Mouse (Mus musculus): ENCODE measurements around the gene Tmem184b. TPM values are rescaled to one million over a fixed set of nuclear protein-coding genes. Genes with fewer than 3 reads are reported as not detected.

Tmem184b gene
- polyA plus RNA-seq, 1 experiment from 2014 or later: 33.5 TPM

- Histone ChIP-seq H3K4me3 (ENCODE audit: low read depth, low read length) (no peak overlapping the region), H3K9ac (ENCODE audit: low read depth, low read length) (no peak overlapping the region), H3K27me3 (ENCODE audit: control insufficient read depth, insufficient read depth, low read length) (peaks cover 11% of the 10 kb centered on the region), H3K4me2 (replicated peaks; ENCODE audit: low read depth, low read length) (no peak overlapping the region), H3K36me3 (ENCODE audit: control insufficient read depth, insufficient read depth, low read length) (0 out of 2 replicates have a peak, but pooled peaks cover 4% of the 10 kb centered on the region), H3K27ac (ENCODE audit: low read depth, low read length) (no peak overlapping the region), H3K4me1 (replicated peaks; ENCODE audit: control insufficient read depth, insufficient read depth, low read length) (peaks cover 4% of the 10 kb centered on the region; the same call in 1 of the 2 replicates), H3K9me3 (ENCODE audit: control insufficient read depth, low read length) (no peaks in the 10 kb centered on the region)
- WGBS: 66% methylated on average over 7 of the region's 7 CpGs
- DNase-seq (ENCODE audit: low spot score) (no peak), ATAC-seq (ENCODE audit: low FRiP score) (no peak)
These were observed 43.0 kb downstream of the Tmem184b start for GRCm38 (mm10) chr15:79360371-79360770.

- Histone ChIP-seq H3K4me3 (ENCODE audit: low read depth, low read length) (no peak overlapping the region), H3K4me2 (replicated peaks; ENCODE audit: low read depth, low read length) (no peak overlapping the region), H3K9ac (ENCODE audit: low read depth, low read length) (no peak overlapping the region), H3K27ac (ENCODE audit: low read depth, low read length) (no peak overlapping the region), H3K36me3 (ENCODE audit: control insufficient read depth, insufficient read depth, low read length) (no peaks in the 10 kb centered on the region), H3K27me3 (ENCODE audit: control insufficient read depth, insufficient read depth, low read length) (peaks cover 11% of the 10 kb centered on the region), H3K4me1 (replicated peaks; ENCODE audit: control insufficient read depth, insufficient read depth, low read length) (peaks cover 4% of the 10 kb centered on the region; the same call in 1 of the 2 replicates), H3K9me3 (ENCODE audit: control insufficient read depth, low read length) (no peaks in the 10 kb centered on the region)
- DNase-seq (ENCODE audit: low spot score): no peak
- 46% methylated on average over 6 of the region's 6 CpGs for WGBS
- no peak for ATAC-seq (ENCODE audit: low FRiP score)
These were observed 43.4 kb downstream of the Tmem184b start for GRCm38 (mm10) chr15:79359954-79360353.

- WGBS: 37% methylated on average over 12 of the region's 12 CpGs
These were observed 45.2 kb downstream of the Tmem184b start for GRCm38 (mm10) chr15:79357974-79358690.

GRCm38 (mm10) chr15:79357036-79357911, 46.1 kb downstream of the Tmem184b start:
- H3K9me3 ChIP-seq (ENCODE audit: control insufficient read depth, low read length): no peaks in the 10 kb centered on the region
- under 1% methylated on average over 72 of the region's 77 CpGs for WGBS
- DNase-seq (ENCODE audit: low spot score): peak; percentile 83
- peaks cover 11% of the 10 kb centered on the region for H3K27me3 ChIP-seq (ENCODE audit: control insufficient read depth, insufficient read depth, low read length)
- peak; percentile 82 for ATAC-seq (ENCODE audit: low FRiP score)
- H3K4me3 ChIP-seq (ENCODE audit: low read depth, low read length): peak overlapping the region; percentile 34
- H3K27ac ChIP-seq (ENCODE audit: low read depth, low read length): no peak overlapping the region
- peak overlapping the region; percentile 65 for H3K4me2 ChIP-seq (replicated peaks; ENCODE audit: low read depth, low read length)
- H3K36me3 ChIP-seq (ENCODE audit: control insufficient read depth, insufficient read depth, low read length): no peaks in the 10 kb centered on the region
- H3K9ac ChIP-seq (ENCODE audit: low read depth, low read length): peak overlapping the region; percentile 8; the same call in 1 of the 2 replicates
- H3K4me1 ChIP-seq (replicated peaks; ENCODE audit: control insufficient read depth, insufficient read depth, low read length): peaks cover 4% of the 10 kb centered on the region; the same call in 1 of the 2 replicates

More at GRCm38 (mm10) chr15:79357974-79358690, 45.2 kb downstream of the Tmem184b start:
- no peak for DNase-seq (ENCODE audit: low spot score)
- Histone ChIP-seq H3K4me3 (ENCODE audit: low read depth, low read length) (peak overlapping the region; percentile 34; the same call in 1 of the 2 replicates), H3K27ac (ENCODE audit: low read depth, low read length) (no peak overlapping the region), H3K27me3 (ENCODE audit: control insufficient read depth, insufficient read depth, low read length) (peaks cover 11% of the 10 kb centered on the region), H3K36me3 (ENCODE audit: control insufficient read depth, insufficient read depth, low read length) (no peaks in the 10 kb centered on the region), H3K4me1 (replicated peaks; ENCODE audit: control insufficient read depth, insufficient read depth, low read length) (peaks cover 4% of the 10 kb centered on the region; the same call in 1 of the 2 replicates), H3K4me2 (replicated peaks; ENCODE audit: low read depth, low read length) (peak overlapping the region; percentile 65), H3K9me3 (ENCODE audit: control insufficient read depth, low read length) (no peaks in the 10 kb centered on the region), H3K9ac (ENCODE audit: low read depth, low read length) (no peak overlapping the region)
- peak; percentile 38 for ATAC-seq (ENCODE audit: low FRiP score)

GRCm38 (mm10) chr15:79356481-79356880, 46.9 kb downstream of the Tmem184b start:
- H3K4me2 ChIP-seq (replicated peaks; ENCODE audit: low read depth, low read length): peak overlapping the region; percentile 65; the same call in 1 of the 2 replicates
- H3K9ac ChIP-seq (ENCODE audit: low read depth, low read length): no peak overlapping the region
- peaks cover 4% of the 10 kb centered on the region; the same call in 1 of the 2 replicates for H3K4me1 ChIP-seq (replicated peaks; ENCODE audit: control insufficient read depth, insufficient read depth, low read length)
- DNase-seq (ENCODE audit: low spot score) (no peak), ATAC-seq (ENCODE audit: low FRiP score) (no peak)
- no peaks in the 10 kb centered on the region for H3K36me3 ChIP-seq (ENCODE audit: control insufficient read depth, insufficient read depth, low read length)
- H3K27ac ChIP-seq (ENCODE audit: low read depth, low read length): no peak overlapping the region
- no peak overlapping the region for H3K4me3 ChIP-seq (ENCODE audit: low read depth, low read length)
- H3K9me3 ChIP-seq (ENCODE audit: control insufficient read depth, low read length): no peaks in the 10 kb centered on the region
- peaks cover 11% of the 10 kb centered on the region for H3K27me3 ChIP-seq (ENCODE audit: control insufficient read depth, insufficient read depth, low read length)
- 78% methylated on average over 8 of the region's 8 CpGs for WGBS

- H3K36me3 ChIP-seq (ENCODE audit: control insufficient read depth, insufficient read depth, low read length): no peaks in the 10 kb centered on the region
- no peak overlapping the region for H3K4me2 ChIP-seq (replicated peaks; ENCODE audit: low read depth, low read length)
- H3K9ac ChIP-seq (ENCODE audit: low read depth, low read length): no peak overlapping the region
- H3K27me3 ChIP-seq (ENCODE audit: control insufficient read depth, insufficient read depth, low read length): peaks cover 11% of the 10 kb centered on the region
- no peak for DNase-seq (ENCODE audit: low spot score)
- H3K27ac ChIP-seq (ENCODE audit: low read depth, low read length): no peak overlapping the region
- no peak overlapping the region for H3K4me3 ChIP-seq (ENCODE audit: low read depth, low read length)
- peaks cover 4% of the 10 kb centered on the region; the same call in 1 of the 2 replicates for H3K4me1 ChIP-seq (replicated peaks; ENCODE audit: control insufficient read depth, insufficient read depth, low read length)
- WGBS: 75% methylated on average over 4 of the region's 4 CpGs
- no peak for ATAC-seq (ENCODE audit: low FRiP score)
- no peaks in the 10 kb centered on the region for H3K9me3 ChIP-seq (ENCODE audit: control insufficient read depth, low read length)
These were observed 48.8 kb downstream of the Tmem184b start for GRCm38 (mm10) chr15:79354619-79355018.

- Histone ChIP-seq H3K36me3 (ENCODE audit: control insufficient read depth, insufficient read depth, low read length) (no peaks in the 10 kb centered on the region), H3K4me1 (replicated peaks; ENCODE audit: control insufficient read depth, insufficient read depth, low read length) (peaks cover 4% of the 10 kb centered on the region; the same call in 1 of the 2 replicates), H3K4me2 (replicated peaks; ENCODE audit: low read depth, low read length) (no peak overlapping the region), H3K9ac (ENCODE audit: low read depth, low read length) (no peak overlapping the region), H3K9me3 (ENCODE audit: control insufficient read depth, low read length) (no peaks in the 10 kb centered on the region), H3K27me3 (ENCODE audit: control insufficient read depth, insufficient read depth, low read length) (peaks cover 14% of the 10 kb centered on the region), H3K4me3 (ENCODE audit: low read depth, low read length) (no peak overlapping the region), H3K27ac (ENCODE audit: low read depth, low read length) (no peak overlapping the region)
- DNase-seq (ENCODE audit: low spot score) (no peak), ATAC-seq (ENCODE audit: low FRiP score) (no peak)
- WGBS: 75% methylated on average over 5 of the region's 5 CpGs
These were observed 49.6 kb downstream of the Tmem184b start for GRCm38 (mm10) chr15:79353690-79354305.

- DNase-seq (ENCODE audit: low spot score): no peak
- 80% methylated on average over 6 of the region's 6 CpGs for WGBS
- Histone ChIP-seq H3K27ac (ENCODE audit: low read depth, low read length) (no peak overlapping the region), H3K36me3 (ENCODE audit: control insufficient read depth, insufficient read depth, low read length) (no peaks in the 10 kb centered on the region), H3K9me3 (ENCODE audit: control insufficient read depth, low read length) (no peaks in the 10 kb centered on the region), H3K4me1 (replicated peaks; ENCODE audit: control insufficient read depth, insufficient read depth, low read length) (0 out of 2 replicates have a peak, but pooled peaks cover 2% of the 10 kb centered on the region), H3K27me3 (ENCODE audit: control insufficient read depth, insufficient read depth, low read length) (peaks cover 16% of the 10 kb centered on the region), H3K4me2 (replicated peaks; ENCODE audit: low read depth, low read length) (no peak overlapping the region), H3K9ac (ENCODE audit: low read depth, low read length) (no peak overlapping the region), H3K4me3 (ENCODE audit: low read depth, low read length) (no peak overlapping the region)
- ATAC-seq (ENCODE audit: low FRiP score): no peak
These were observed 50.9 kb downstream of the Tmem184b start for GRCm38 (mm10) chr15:79352479-79352878.

All from hindbrain, embryonic 11.5 days (tissue).